Mouse (Mus musculus): ENCODE results near the gene Stk38.
A peak's percentile ranks its signal among the peaks of the same experiment; 100 is the strongest.
"Not testable (repeated sequence)": the region's sequence is repeated elsewhere in the genome, so short reads cannot be mapped to it uniquely, and the experiment has no call there.

Gene Stk38

DNA sequence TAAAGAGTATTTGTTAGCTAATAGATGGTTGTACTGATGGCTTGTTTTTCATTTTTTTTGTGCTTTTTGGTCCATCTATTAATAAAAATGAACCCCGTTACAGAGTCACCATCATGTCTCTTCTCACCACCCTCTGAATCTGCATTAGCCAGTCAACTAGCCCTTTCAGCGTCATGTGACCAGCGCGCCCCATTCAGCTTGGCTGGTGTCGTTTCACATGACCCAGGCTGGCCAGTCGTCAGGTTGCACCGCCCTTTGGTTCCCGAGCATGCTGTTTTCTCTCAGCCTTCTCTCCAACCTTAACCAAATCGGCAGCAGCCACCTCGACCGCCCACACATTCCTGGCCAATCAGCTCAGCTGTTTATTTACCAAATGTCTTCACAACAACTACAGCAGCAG, 31.6 kb upstream of the Stk38 start:
- DNase-seq (ENCODE audit: inconsistent ontology term): no peak

DNA sequence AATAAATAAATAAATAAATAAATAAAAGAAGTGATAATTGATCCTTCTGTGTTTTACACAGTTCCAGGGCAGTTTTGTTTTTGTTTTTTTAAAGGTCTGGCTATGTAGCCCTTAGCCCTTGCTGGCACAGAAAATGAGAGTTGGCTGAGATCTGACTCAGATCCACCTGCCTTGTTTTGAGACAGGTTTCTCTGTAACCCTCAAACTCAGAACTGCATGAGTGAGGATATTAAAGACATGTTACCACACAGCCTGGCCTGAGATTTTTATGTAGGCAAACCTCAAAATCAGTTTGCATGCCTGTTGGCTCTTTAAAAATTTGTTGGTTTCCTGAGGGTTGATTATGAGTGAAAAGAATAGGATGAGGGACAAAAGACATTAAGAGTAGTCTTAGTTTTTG, 27.7 kb upstream of the Stk38 start:
- no peak for DNase-seq (ENCODE audit: inconsistent ontology term)

DNA sequence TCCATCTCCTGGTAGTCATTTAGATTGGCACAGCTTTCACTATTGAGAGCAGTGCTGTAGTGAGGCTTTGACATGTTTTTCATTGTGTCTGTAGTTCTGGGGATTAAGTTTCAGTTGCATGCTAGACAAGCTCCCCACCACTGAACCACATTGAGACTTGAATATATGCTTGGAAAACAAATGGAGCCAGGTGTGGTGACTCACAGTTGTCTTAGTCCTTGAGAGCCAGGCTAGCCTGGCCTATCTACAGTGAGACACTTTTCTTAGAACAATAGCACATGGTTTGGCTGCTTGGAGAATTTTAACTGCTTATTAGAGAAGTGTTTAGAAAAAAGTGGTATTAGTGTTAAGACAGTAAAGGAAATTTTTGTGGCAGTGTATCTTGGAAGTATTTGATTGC, 26.5 kb upstream of the Stk38 start:
- DNase-seq (ENCODE audit: inconsistent ontology term): no peak

DNA sequence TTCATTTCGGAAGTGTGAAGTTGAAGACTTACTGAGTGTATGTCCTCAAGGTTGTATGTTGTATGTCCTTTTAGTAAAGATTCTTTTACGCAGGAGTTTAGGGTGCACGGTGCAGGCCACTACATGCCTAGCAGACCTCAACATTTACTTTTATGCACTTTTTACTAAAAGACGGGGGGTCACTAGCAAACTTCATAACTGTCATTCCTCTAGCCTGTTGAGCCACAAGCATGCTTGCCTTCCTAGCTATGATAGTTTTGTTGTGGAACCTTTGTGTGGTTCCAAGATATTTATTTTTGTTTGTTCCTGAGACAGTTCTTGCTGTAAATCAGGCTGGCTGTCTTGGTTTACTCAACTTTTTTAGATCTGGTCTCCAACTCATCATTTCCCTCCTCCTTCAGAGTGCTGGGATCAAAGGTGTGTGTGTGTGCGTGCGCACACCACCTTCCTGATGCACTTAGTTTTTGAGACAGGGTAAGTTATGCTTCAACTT, 25.8 kb upstream of the Stk38 start:
- no peak for DNase-seq (ENCODE audit: inconsistent ontology term)

DNA sequence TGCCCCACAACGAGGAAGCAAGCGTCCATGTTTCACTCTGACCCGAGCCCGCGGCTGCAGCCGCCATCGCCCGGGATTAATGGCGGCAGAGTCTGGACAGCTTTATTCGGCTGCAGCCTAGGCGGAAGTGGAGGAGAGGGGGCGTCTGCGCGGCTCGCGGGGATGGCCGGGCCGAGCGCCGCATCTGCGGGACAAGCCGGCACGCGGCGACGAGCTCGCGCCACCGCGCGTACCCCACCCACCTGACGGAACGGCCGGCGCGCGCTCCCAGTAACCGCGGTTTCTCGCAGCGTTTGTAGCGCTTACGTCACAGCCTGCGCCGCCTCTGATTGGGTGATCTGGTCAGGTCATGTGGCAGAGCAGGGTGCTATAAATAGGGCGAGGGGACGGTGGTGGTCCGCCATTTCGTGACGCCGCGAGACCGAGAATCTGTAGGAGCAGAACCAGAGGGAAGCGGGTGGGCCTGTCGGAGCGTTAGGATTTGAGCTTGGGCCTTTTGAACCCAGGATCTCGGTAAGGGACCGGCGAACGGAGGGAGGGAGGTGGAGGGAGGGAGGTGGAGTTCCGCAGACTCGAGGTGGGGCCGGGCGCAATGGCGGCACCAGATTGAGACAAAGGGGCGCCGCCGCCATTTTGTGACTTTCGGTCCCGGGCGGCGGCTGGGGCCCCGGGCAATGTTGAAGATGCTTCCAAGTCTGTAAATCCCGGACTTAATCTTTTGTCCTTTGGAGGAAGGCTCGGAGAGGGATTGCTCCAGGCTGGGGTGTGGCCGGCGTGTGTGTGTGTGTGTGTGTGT, 24.7 kb upstream of the Stk38 start, which contains the start of gene Srsf3:
Gene Srsf3, plus strand, starts transcription at position 355 of the 796 bp plus-strand sequence.
- DNase-seq (ENCODE audit: inconsistent ontology term): peak; percentile 97

DNA sequence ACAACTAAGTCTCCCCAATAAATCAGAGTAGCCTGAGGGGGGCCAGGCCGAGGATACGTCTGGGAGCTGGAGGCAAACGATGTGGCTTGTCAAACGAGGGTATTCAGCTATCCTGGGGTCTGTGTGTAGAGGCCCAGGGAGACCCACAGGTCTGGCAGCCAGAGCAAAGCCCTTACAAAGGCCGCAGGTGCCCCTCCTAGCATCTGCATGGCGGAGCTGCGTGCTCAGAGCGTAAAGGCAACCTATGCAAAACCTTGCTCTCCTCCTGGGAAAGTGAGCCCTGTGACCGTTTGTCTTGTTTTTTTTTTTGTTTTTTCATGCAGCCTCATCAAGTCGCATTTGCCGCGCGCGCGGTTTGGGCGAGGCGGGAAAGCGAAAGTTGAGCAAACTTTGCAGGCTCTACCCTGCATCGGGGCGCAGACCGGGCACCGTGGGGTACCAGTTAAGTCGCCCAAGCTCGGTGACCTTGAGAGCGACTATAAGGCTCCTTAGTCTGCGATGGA, 24.0 kb upstream of the Stk38 start:
- DNase-seq (ENCODE audit: inconsistent ontology term): peak; percentile 70

DNA sequence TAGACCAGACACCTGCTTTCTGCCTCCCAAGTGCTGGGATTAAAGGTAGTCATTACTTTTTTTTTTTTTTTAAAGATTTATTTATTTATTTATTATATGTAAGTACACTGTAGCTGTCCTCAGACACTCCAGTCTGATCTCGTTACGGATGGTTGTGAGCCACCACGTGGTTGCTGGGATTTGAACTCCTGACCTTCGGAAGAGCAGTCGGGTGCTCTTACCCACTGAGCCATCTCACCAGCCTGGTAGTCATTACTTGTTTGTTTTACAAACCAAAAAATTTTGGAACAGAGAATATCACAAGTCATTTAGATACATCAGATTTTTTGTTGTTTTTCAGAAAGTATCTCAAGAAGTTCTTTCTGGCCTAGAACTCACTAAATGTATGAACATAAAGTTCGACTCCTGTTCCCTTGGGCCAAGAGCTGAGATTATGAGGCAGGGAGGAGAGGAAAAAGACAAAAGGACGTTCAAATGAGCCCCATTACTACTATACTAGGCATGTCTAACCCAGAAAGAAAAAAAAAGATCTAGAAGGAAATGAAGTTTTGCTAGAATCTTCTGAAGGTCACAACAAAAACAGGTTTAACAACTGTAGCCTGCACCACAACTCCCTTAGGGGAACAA, 23.4 kb upstream of the Stk38 start:
- DNase-seq (ENCODE audit: inconsistent ontology term): not testable (repeated sequence)

DNA sequence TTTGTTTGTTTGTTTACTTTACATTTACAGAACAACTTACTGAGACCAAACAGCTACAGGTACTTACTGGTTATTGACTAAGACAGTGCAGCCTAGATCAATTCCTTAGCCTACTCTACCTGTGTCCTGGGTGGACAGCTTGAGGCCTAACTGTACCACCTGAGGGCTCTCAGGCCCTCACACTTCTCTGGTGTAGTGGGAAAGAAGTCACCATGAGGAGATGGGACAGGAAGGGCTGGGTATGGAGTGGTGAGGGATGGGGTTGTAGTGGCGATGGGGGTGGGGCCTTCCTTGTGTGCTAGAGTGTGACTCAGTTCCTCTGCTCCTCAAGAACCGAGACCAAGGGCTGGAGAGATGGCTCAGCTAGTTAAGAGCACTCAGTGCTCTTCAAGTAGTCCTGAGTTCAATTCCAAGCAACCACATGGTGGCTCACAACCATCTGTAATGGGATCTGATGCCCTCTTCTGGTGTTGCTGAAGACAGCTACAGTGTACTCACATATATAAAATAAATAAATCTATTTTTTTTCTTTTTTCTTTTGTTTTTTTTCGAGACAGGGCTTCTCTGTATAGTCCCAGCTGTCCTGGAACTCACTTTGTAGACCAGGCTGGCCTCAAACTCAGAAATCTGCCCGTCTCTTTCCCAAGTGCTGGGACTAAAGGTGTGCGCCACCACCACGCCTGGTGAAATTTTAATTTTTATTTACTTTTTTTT, 22.7 kb upstream of the Stk38 start:
- no peak for DNase-seq (ENCODE audit: inconsistent ontology term)

DNA sequence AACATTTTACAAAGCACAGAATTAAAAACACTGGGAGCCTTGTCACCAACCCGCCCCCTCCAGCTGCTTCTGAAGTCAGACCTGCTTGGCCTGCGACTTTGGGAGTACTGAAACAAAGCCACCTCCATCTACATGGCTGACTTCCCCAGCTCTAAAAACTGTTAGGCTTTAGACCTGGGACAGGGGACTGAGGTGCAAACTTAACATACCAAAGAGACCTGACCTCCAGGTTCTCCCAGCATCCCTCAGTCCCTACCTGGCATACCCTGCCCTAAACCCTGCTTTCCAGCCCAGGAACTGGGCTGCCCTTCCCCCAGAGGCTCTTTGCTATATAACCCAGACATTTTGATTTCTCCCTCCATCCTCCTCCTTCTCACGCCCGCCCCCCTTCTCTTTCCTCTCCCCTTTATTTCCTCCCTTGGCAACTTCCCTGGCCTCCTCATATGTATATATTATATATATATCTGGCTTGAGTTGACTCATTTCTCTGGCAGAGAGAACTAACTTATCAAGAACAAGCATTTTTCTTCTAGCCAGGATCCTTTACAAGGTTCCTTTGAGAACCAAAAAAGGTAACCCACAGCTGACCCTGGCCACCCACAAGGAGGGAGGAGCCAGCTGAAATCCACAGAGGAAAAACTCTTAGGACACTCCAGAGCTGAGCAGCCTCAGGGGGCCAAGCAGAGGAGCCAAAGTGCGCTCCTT, 19.0 kb upstream of the Stk38 start:
- DNase-seq (ENCODE audit: inconsistent ontology term): no peak

DNA sequence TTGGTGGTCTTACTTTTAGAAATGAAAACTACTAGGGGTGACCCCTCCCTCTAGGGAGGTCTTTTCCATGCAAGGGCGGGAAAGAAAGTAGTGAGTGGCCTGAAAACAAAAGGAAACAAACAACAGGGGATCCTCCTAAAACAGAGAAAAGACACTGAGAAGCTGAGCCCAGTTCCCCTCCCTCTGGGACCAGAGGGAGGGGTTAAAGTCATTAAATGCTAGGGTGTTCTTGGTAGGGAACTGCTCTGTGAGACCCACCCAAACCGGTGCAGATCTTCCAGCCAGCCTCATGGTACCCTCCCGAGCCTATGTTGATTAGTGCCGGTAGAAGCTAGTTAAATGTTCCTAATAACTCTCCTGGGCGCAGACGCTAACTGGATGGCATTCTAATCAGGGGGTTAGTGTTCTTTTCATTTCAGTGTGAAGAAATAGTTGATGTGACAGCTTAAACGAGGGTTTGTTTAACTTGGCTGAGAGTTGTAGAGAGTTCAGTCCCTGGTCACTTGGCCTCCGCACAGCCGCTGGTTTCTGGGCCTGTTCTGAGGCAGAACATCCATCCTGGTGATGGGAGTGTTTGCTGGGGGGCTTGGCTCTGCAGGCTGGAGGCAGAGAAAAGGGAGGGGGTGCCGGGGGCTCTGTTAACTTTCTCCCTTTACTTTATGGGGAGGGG, 17.2 kb upstream of the Stk38 start:
- DNase-seq (ENCODE audit: inconsistent ontology term): peak; percentile 63

DNA sequence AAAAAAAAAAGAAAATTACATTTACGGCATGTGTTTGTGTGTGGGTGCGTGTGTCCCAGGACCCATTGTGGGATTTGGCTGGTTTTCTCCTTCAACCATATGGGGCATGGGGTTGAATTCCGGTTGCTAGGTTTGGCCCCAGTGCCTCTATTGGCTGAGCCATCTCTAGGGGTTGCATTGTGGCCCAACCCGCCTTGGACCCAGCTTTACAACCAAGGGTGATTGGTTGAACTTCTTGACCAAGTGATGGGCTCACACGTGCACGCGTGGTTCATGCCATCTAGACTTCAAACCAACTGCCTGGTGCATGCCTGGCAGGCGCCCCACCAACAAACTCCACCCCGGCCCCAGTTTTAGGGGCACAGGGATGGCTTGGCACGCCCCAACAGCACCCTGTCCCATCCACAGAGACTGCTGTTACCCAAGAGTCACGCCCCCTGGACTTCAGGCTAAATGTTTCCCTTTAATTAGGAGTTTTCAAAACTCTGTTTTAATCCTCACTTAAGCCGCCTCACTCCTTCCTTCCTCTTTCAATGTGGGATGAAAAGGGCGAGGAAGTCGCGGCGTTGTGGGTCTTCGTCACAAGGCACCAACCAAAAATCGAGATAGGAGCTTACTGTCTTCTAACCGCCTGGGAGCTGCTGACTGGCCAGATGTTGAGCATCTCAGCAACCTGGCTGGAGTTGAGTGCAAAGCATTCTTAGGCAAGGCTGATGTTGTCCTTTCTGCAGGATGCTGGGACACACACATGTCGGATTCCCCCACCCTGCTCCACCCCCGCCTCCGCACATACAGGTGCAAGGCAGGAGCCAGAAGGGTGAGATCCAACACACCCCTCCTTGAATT, 16.5 kb upstream of the Stk38 start:
- no peak for DNase-seq (ENCODE audit: inconsistent ontology term)

DNA sequence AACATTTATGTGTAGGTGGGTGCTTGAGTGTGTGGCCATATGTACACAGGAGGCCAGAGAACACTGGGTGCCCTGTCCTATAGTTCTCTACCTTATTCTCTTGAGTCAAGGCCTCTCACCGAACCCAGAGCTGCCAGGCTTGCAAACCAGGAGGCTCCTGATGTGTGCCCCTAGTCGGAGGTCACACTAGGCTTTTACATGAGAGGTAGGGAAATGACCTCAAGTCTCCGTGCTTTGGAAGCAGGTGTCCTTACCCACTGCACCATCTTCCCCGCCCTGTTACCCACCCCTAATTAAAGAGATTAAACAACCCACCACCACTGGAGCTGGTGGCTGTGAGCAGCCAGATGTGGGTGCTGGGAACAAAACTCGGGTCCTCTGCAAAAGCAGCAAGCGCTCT, 15.6 kb upstream of the Stk38 start:
- no peak for DNase-seq (ENCODE audit: inconsistent ontology term)

DNA sequence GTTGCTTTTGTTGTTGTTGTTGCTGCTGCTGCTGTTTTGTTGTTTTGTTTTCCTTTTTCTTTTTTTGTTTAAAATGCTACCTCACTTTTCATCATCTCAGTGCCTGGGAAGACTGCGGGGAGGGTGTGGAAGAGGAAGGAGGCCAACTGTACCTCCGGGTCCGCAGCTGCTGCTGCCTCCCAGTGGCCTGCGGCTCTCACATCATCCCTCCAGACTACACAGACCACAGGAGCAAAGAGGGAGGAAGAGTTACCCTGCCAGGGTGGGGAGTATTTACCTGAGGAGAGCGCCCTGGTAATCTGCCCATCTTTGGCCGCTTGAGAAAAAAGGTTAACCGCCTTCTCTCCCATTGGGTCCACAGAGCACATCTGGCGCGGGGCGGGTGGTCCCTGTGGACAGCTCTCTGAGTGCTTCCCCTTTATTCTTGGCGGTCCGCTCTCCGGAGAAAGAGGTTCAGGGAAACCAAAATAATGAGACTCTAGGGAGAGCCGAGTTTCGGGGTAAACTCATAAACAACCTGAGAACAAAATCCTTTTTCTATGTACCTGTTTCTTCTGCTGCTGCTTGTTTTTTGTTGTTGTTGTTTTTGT, 14.5 kb upstream of the Stk38 start:
- DNase-seq (ENCODE audit: inconsistent ontology term): no peak

DNA sequence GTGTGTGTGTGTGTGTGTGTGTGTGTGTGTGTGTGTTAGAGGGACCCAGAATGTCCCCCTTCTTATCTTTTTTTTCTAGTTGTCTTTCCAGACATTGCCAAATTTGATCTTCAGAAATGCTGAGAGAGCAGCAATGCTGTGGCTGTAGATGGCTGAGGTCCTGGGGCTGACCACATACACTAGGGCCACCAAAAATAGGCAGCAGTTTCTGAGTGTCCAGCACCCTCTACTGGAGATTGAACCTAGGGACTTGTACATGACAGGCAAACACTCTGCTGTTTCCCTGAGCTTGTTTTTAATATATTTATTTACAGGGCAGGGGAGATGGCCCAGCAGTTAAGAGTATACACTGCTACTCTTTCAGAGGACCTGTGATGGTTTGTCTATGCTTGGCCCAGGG, 12.6 kb upstream of the Stk38 start:
- no peak for DNase-seq (ENCODE audit: inconsistent ontology term)

DNA sequence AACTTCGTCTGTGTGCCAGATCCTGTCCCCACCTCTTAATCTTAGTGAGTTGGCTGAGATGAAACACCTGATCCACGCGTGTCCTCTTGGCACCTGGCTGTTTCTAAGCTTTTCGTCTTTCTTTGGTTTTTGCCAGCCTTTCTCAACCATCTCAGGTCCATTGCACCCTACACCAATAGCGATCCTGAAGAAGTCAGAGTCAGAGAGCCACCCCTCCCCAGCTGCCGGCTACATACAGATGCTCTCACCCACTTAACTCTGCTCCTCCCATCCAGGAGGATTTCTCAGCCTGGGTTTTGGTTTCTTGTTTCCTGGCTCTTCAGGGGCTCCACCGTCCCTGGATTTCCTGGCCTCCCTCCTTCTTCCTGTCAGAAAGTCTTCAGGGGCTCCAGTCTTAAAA, 11.6 kb upstream of the Stk38 start:
- DNase-seq (ENCODE audit: inconsistent ontology term): no peak

DNA sequence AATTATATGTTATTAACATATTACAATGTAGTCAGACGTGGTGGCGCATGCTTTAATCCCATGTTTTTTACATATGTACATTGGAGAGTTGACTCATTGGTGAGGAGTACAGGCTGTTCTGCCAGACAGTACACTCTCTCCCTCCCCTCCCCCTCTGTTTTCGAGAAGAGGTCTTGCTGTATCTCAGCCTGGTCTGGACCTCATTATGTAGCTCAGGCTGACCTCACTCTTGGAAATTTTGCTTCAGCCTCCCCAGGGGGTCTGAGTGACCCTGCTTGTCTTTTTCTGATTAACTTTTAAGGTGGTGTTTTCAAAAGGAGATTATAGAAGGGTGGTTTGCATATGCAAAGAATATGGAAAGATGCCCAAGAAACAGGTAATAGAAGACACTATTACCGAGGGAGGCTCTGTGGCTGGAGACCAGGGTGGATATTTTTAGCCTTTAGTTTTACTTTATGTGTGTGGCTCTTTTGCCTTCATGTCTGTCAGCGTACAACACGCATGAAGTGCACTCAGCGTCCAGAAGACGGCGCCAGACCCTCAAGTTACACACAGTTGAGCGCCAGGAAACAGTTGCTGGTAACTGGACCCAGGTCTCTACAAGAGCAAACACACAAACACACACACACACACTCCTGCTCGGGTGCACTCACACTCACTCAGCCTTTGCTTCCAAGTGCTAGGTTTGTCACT, 10.6 kb upstream of the Stk38 start:
- DNase-seq (ENCODE audit: inconsistent ontology term): no peak

DNA sequence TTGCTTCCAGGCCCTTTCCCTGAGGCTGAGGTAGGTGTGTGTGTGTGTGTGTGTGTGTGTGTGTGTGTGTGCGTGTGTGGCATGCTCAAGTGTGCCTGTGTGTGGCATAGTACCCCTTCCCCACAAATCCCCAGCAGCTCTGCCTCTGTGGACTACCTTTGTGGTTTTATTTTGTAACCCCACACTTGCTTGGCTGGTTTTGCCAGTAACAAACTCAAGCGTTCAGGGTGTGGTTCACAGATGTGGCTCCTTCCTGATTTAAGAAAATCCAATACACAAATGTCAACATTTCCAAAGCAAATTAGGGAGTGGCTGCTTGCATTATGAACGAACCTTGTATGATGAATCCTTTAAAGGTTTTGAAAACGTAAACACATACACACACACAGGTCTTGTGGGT, 8.9 kb upstream of the Stk38 start:
- no peak for DNase-seq (ENCODE audit: inconsistent ontology term)

DNA sequence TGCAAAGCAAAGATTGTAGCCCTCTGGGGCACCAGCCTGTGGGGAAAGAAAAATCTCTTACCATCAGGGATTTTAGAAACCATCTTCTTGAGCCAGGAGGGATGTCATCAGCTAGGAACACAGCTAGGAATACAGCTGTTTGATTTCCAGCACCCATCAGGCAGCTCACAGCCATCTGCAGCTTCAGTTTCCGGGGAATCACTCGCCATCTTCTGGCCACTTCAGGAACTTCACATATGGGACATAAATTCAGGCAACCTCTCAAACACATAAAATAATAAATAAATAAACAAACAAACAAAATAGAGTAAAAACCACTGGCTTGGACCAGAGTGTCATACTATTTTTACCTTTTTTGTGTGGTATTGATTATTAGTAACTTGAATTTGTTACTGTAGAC, 7.8 kb upstream of the Stk38 start:
- no peak for DNase-seq (ENCODE audit: inconsistent ontology term)

DNA sequence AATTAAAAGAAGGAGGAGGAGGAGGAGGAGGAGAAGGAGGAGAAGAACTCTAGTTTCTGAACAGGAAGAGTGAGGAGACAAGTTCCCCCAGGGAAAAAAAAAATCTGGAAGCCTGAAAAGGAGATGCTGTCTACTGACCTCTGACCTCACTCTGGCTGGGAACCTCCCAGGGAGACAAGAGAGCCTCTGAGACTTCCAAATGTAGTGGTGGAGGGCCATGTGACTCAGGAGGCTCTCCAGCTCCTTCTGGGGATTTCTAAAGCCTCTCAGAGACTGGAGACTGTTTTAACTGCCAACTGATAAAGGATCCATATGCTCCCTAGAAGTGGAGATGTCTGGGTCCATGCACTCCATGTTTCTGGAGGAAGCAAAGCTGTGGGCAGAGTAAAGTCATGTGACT, 6.4 kb upstream of the Stk38 start:
- no peak for DNase-seq (ENCODE audit: inconsistent ontology term)
